Mouse (Mus musculus): ENCODE results near the gene Mak. TPM values are rescaled to one million over a fixed set of nuclear protein-coding genes. Genes with fewer than 3 reads are reported as not detected.
"Not testable (repeated sequence)": the region's sequence is repeated elsewhere in the genome, so short reads cannot be mapped to it uniquely, and the experiment has no call there.

The Mak gene
- polyA plus RNA-seq, 1 experiment: 98.5 TPM

GRCm38 (mm10) chr13:41000140-41000925 lies 79.2 kb downstream of the Mak start:
- Histone ChIP-seq H3K4me3 (ENCODE audit: control insufficient read depth, low read depth, low read length) (peak overlapping the region; percentile 97), H3K27ac (ENCODE audit: control insufficient read depth, insufficient read depth, low read depth, low read length) (peak overlapping the region; percentile 98), H3K4me1 (ENCODE audit: control insufficient read depth, insufficient read depth, low read length) (peaks cover 4% of the 10 kb centered on the region; the same call in 1 of the 2 replicates), H3K27me3 (ENCODE audit: control insufficient read depth, insufficient read depth, low read length) (no peaks in the 10 kb centered on the region), H3K36me3 (ENCODE audit: control insufficient read depth, insufficient read depth, low read length) (no peaks in the 10 kb centered on the region)
- TF ChIP-seq POLR2A (IDR thresholded peaks at IDR 0.05; ENCODE audit: control insufficient read depth, low read depth, low read length) (no peak), CTCF (IDR thresholded peaks at IDR 0.05; ENCODE audit: control insufficient read depth, insufficient read depth, insufficient replicate concordance, low read depth, low read length) (no peak)

- not testable (repeated sequence) for H3K4me3 ChIP-seq (ENCODE audit: control insufficient read depth, low read depth, low read length); H3K36me3 ChIP-seq (ENCODE audit: control insufficient read depth, insufficient read depth, low read length); H3K27ac ChIP-seq (ENCODE audit: control insufficient read depth, insufficient read depth, low read depth, low read length); H3K27me3 ChIP-seq (ENCODE audit: control insufficient read depth, insufficient read depth, low read length); H3K4me1 ChIP-seq (ENCODE audit: control insufficient read depth, insufficient read depth, low read length)
Measured at GRCm38 (mm10) chr13:40998537-40998936, 81.0 kb downstream of the Mak start.

GRCm38 (mm10) chr13:40994487-40995263 lies 84.8 kb downstream of the Mak start:
- Histone ChIP-seq H3K4me1 (ENCODE audit: control insufficient read depth, insufficient read depth, low read length) (no peaks in the 10 kb centered on the region), H3K4me3 (ENCODE audit: control insufficient read depth, low read depth, low read length) (no peak overlapping the region), H3K36me3 (ENCODE audit: control insufficient read depth, insufficient read depth, low read length) (no peaks in the 10 kb centered on the region), H3K27ac (ENCODE audit: control insufficient read depth, insufficient read depth, low read depth, low read length) (no peak overlapping the region), H3K27me3 (ENCODE audit: control insufficient read depth, insufficient read depth, low read length) (no peaks in the 10 kb centered on the region)
- TF ChIP-seq POLR2A (IDR thresholded peaks at IDR 0.05; ENCODE audit: control insufficient read depth, low read depth, low read length): no peak
- no peak for TF ChIP-seq CTCF (IDR thresholded peaks at IDR 0.05; ENCODE audit: control insufficient read depth, insufficient read depth, insufficient replicate concordance, low read depth, low read length)

- Histone ChIP-seq H3K27ac (ENCODE audit: control insufficient read depth, insufficient read depth, low read depth, low read length) (no peak overlapping the region), H3K27me3 (ENCODE audit: control insufficient read depth, insufficient read depth, low read length) (no peaks in the 10 kb centered on the region), H3K36me3 (ENCODE audit: control insufficient read depth, insufficient read depth, low read length) (no peaks in the 10 kb centered on the region), H3K4me3 (ENCODE audit: control insufficient read depth, low read depth, low read length) (no peak overlapping the region), H3K4me1 (ENCODE audit: control insufficient read depth, insufficient read depth, low read length) (no peaks in the 10 kb centered on the region)
- TF ChIP-seq CTCF (IDR thresholded peaks at IDR 0.05; ENCODE audit: control insufficient read depth, insufficient read depth, insufficient replicate concordance, low read depth, low read length): no peak
- TF ChIP-seq POLR2A (IDR thresholded peaks at IDR 0.05; ENCODE audit: control insufficient read depth, low read depth, low read length): no peak
Measured at GRCm38 (mm10) chr13:40988418-40988817, 91.1 kb downstream of the Mak start.

DNA sequence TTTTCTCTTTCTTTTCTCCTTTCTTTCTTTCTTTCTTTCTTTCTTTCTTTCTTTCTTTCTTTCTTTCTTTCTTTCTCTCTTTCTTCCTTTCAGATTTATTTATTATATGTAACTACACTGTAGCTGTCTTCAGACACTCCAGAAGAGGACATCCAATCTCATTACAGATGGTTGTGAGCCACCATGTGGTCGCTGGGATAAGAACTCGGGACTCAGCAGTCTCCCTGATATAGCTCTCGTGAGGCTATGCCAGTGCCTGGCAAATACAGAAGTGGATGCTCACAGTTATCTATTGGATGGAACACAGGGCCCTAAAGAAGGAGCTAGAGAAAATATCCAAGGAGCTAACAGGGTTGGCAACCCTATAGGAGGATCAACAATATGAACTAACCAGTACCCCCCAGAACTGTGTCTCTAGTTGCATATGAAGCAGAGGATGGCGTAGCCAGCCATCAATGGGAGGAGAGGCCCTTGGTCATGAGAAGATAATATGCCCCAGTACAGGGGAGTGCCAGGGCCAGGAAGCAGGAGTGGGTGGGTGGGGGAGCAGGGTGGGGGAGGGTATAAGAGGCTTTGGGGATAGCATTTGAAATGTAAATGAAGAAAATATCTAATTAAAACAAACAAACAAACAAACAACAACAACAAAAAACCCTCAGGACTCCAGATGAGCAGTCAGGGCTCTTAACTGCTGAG lies 91.8 kb downstream of the Mak start:
- H3K4me3 ChIP-seq (ENCODE audit: control insufficient read depth, low read depth, low read length); H3K27me3 ChIP-seq (ENCODE audit: control insufficient read depth, insufficient read depth, low read length); H3K4me1 ChIP-seq (ENCODE audit: control insufficient read depth, insufficient read depth, low read length); H3K36me3 ChIP-seq (ENCODE audit: control insufficient read depth, insufficient read depth, low read length); H3K27ac ChIP-seq (ENCODE audit: control insufficient read depth, insufficient read depth, low read depth, low read length): not testable (repeated sequence)

GRCm38 (mm10) chr13:40986081-40986480 lies 93.4 kb downstream of the Mak start:
- H3K27ac ChIP-seq (ENCODE audit: control insufficient read depth, insufficient read depth, low read depth, low read length): no peak overlapping the region
- no peaks in the 10 kb centered on the region for H3K4me1 ChIP-seq (ENCODE audit: control insufficient read depth, insufficient read depth, low read length)
- no peaks in the 10 kb centered on the region for H3K27me3 ChIP-seq (ENCODE audit: control insufficient read depth, insufficient read depth, low read length)
- TF ChIP-seq POLR2A (IDR thresholded peaks at IDR 0.05; ENCODE audit: control insufficient read depth, low read depth, low read length) (no peak), CTCF (IDR thresholded peaks at IDR 0.05; ENCODE audit: control insufficient read depth, insufficient read depth, insufficient replicate concordance, low read depth, low read length) (no peak)
- no peak overlapping the region for H3K4me3 ChIP-seq (ENCODE audit: control insufficient read depth, low read depth, low read length)
- no peaks in the 10 kb centered on the region for H3K36me3 ChIP-seq (ENCODE audit: control insufficient read depth, insufficient read depth, low read length)

- Histone ChIP-seq H3K36me3 (ENCODE audit: control insufficient read depth, insufficient read depth, low read length) (no peaks in the 10 kb centered on the region), H3K4me3 (ENCODE audit: control insufficient read depth, low read depth, low read length) (no peak overlapping the region), H3K27ac (ENCODE audit: control insufficient read depth, insufficient read depth, low read depth, low read length) (no peak overlapping the region), H3K4me1 (ENCODE audit: control insufficient read depth, insufficient read depth, low read length) (peaks cover under 1% of the 10 kb centered on the region; the same call in 1 of the 2 replicates), H3K27me3 (ENCODE audit: control insufficient read depth, insufficient read depth, low read length) (no peaks in the 10 kb centered on the region)
- TF ChIP-seq POLR2A (IDR thresholded peaks at IDR 0.05; ENCODE audit: control insufficient read depth, low read depth, low read length) (no peak), CTCF (IDR thresholded peaks at IDR 0.05; ENCODE audit: control insufficient read depth, insufficient read depth, insufficient replicate concordance, low read depth, low read length) (no peak)
Measured at GRCm38 (mm10) chr13:40982759-40983158, 96.7 kb downstream of the Mak start.
